Mouse (Mus musculus): ENCODE data around the gene Krt4.

Krt4 gene

GRCm38 (mm10) chr15:101924635-101925034 lies at the start of gene Krt4:
Gene Krt4, minus strand, starts transcription at chr15:101924735.
- DNase-seq (ENCODE audit: low spot score in 2 of 2) = no peak

- DNase-seq (ENCODE audit: low spot score in 2 of 2) = peak; percentile 90 to 99
Measured at GRCm38 (mm10) chr15:101973414-101974077, 49.0 kb upstream of the Krt4 start.

GRCm38 (mm10) chr15:101970536-101970935 lies 46.0 kb upstream of the Krt4 start:
- peak in 1 of 2 experiments; percentile 47 for DNase-seq (ENCODE audit: low spot score in 2 of 2)

GRCm38 (mm10) chr15:101966808-101967207 lies 42.3 kb upstream of the Krt4 start:
- peak; percentile 57 to 80 for DNase-seq (ENCODE audit: low spot score in 2 of 2)

- no peak for DNase-seq (ENCODE audit: low spot score in 2 of 2)
Measured at GRCm38 (mm10) chr15:101958891-101959290, 34.4 kb upstream of the Krt4 start.

- no peak for DNase-seq (ENCODE audit: low spot score in 2 of 2)
Measured at GRCm38 (mm10) chr15:101954187-101954586, 29.7 kb upstream of the Krt4 start, which contains the start of gene Krt78. Gene Krt78, minus strand, starts transcription at chr15:101954287.

- peak; percentile 55 to 57 for DNase-seq (ENCODE audit: low spot score in 2 of 2)
Measured at GRCm38 (mm10) chr15:101952733-101953474, 28.4 kb upstream of the Krt4 start.

GRCm38 (mm10) chr15:101945430-101945829 lies 20.9 kb upstream of the Krt4 start:
- DNase-seq (ENCODE audit: low spot score in 2 of 2) = no peak

- peak; percentile 50 to 53 for DNase-seq (ENCODE audit: low spot score in 2 of 2)
Measured at GRCm38 (mm10) chr15:101941948-101942347, 17.4 kb upstream of the Krt4 start.

GRCm38 (mm10) chr15:101940274-101940829 lies 15.8 kb upstream of the Krt4 start, which contains the start of gene Krt79:
Gene Krt79, minus strand, starts transcription at chr15:101940324.
- no peak for DNase-seq (ENCODE audit: low spot score in 2 of 2)

GRCm38 (mm10) chr15:101938600-101939308 lies 14.2 kb upstream of the Krt4 start:
- DNase-seq (ENCODE audit: low spot score in 2 of 2) = peak; percentile 38 to 64

GRCm38 (mm10) chr15:101933024-101933423 lies 8.5 kb upstream of the Krt4 start:
- DNase-seq (ENCODE audit: low spot score in 2 of 2) = no peak

GRCm38 (mm10) chr15:101929666-101930065 lies 5.1 kb upstream of the Krt4 start:
- DNase-seq (ENCODE audit: low spot score in 2 of 2) = peak; percentile 70 to 78

GRCm38 (mm10) chr15:101929087-101929486 lies 4.6 kb upstream of the Krt4 start:
- peak in 1 of 2 experiments; percentile 35 for DNase-seq (ENCODE audit: low spot score in 2 of 2)

GRCm38 (mm10) chr15:101927340-101928080 lies 3.0 kb upstream of the Krt4 start:
- peak; percentile 31 to 54 for DNase-seq (ENCODE audit: low spot score in 2 of 2)

- no peak for DNase-seq (ENCODE audit: low spot score in 2 of 2)
Measured at GRCm38 (mm10) chr15:101925041-101925440, 506 bp upstream of the Krt4 start.

GRCm38 (mm10) chr15:101922296-101922695 lies 2.2 kb downstream of the Krt4 start:
- no peak for DNase-seq (ENCODE audit: low spot score in 2 of 2)

GRCm38 (mm10) chr15:101916072-101916471 lies 8.5 kb downstream of the Krt4 start:
- DNase-seq (ENCODE audit: low spot score in 2 of 2) = no peak

- no peak for DNase-seq (ENCODE audit: low spot score in 2 of 2)
Measured at GRCm38 (mm10) chr15:101904849-101905248, 19.7 kb downstream of the Krt4 start.

GRCm38 (mm10) chr15:101902171-101903149 lies 22.1 kb downstream of the Krt4 start:
- DNase-seq (ENCODE audit: low spot score in 2 of 2) = peak in 1 of 2 experiments; percentile 29
